Mouse (Mus musculus) megakaryocyte progenitor cell, adult 5-6 weeks (primary cell): ENCODE results near the gene Rnf43. TPM values are rescaled to one million over a fixed set of nuclear protein-coding genes. Genes with fewer than 3 reads are reported as not detected.

Experiments used
- ATAC-seq: replicated peaks from 2 replicates; pipeline ENCODE4 v1.8.0; 2016; ENCODE audit warnings: mild to moderate bottlenecking, moderate TSS enrichment, inconsistent platforms; ENCODE audit not compliant: poor library complexity
- total RNA-seq, 2 experiments: library from RNA; stranded (forward) in 1 of 2; stranded (reverse) in 1 of 2; fragments of 157-497, 149-512 nt in 1 of 2; fragments of 200-1000 nt in 1 of 2; gene quantifications; 2 replicates each; pipeline versions ENCODE4 v1.2.3 to v1.2.4; 2015 to 2017

Rnf43 gene
- total RNA-seq, 2 experiments from 2014 or later: 3.0 to 5.1 TPM

DNA sequence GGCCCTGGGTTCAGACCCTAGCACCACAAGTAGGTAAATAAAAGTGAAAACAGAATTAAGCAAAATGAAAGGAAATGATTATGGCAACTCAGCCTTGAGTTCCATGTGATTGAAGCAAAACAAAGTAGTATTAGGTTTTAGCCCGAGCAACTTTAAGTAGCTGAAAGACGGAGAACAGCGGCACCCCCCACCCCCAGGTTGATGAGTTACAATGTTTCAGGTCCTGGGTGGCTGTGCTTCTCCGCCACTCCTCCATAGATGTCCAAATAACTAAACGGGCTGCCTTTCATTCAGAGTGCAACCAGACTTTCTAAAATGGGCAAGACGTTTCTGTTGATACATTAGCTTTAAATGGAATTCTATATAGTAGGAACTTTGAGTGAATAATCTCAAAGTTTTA, 13.1 kb downstream of the Rnf43 start:
- ATAC-seq: no peak

DNA sequence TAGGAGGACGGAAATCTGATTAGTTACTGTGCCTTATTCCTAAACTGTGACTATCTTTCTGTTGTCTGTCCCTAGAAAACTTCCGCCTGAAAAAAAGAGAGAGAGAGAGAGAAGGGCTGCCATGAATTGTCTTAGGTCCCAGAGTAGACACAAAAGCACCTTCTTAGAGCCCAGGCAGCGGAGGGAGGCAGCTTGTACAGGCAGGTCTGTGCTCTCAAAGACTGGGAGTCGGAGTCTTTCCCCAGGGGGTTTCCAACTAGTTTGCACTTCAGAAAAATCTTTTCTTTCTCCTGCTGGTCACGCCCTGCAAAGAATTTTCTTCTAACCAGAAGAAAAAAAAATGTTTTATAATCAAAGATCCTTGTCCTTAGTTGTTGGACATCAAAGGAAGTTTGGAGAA, 15.2 kb downstream of the Rnf43 start:
- ATAC-seq: no peak

DNA sequence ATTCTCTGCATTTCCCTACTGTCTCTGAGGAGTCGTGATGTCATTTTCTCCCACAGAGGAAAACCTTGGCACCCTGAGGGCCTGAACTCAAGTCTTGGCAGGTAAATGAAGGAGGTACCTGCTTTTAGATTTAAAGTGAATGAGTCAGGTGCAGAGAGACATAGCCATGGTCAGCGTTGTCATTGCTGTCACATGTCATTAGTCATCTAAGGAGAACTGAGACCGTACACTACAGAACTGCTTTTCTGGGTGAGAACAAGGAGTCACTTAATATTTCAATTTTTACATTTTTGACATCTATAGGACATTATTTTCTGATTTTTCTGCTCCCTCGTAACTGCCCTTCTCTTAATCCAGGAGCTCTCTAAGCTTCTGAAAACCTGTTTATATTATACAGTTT, 16.0 kb downstream of the Rnf43 start:
- ATAC-seq: no peak

DNA sequence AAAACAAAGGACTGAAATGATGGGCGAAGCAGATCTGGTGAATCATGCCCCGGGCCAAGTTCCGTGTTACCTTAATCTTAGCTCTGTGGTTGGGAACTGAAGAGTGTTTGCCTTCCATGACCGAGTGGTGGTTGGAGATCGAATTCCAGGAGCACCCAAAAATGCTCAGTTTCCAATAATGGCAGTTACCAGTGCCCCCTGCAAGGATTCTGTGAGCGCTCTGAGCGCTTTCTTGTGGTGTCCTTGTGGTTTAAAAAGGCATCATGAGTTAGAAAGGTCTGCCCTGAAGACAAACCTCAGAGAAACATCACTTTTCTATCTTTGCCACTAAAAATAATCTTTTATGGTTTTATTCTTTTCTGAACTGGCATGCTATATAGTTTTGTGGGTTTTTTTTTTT, 16.5 kb downstream of the Rnf43 start:
- ATAC-seq: no peak

DNA sequence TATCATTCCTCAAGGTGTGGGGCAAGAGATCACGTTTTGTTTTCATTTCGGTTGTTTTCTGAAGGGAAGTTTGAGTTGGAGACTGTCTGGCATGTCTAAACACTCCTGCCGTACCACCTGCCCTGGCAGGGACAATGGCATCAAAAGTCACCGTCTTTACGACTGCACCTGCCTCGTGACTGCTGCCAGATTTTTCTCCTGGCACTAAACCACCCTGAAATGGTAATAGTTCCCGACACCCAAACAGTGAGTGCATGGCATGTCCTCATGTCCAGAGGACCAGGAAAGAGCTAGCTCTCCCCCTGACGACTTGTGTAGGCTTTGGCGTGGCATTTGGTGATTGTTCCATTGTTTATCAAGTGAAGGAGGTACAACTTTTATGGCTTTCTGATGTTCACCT, 18.3 kb downstream of the Rnf43 start:
- ATAC-seq: no peak

DNA sequence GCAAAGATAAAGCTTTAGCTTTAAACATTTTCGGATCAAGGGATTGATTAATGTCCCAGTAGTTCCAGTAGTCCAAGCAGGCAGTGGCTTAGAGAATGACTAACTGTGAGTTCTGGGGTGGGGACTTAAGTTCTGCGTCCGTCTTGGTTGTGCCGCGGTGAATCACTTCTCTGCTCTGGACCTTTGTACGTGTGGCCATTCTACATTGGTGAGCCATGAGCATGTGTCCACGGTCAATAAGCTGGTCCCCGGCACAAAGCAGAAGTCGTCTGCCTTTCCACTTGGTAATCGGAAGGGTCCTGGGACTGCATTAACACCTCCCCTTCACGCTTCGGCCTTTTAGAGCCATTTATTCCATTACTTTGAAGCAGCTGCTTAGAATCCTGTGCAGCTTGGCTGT, 19.6 kb downstream of the Rnf43 start:
- ATAC-seq: no peak

DNA sequence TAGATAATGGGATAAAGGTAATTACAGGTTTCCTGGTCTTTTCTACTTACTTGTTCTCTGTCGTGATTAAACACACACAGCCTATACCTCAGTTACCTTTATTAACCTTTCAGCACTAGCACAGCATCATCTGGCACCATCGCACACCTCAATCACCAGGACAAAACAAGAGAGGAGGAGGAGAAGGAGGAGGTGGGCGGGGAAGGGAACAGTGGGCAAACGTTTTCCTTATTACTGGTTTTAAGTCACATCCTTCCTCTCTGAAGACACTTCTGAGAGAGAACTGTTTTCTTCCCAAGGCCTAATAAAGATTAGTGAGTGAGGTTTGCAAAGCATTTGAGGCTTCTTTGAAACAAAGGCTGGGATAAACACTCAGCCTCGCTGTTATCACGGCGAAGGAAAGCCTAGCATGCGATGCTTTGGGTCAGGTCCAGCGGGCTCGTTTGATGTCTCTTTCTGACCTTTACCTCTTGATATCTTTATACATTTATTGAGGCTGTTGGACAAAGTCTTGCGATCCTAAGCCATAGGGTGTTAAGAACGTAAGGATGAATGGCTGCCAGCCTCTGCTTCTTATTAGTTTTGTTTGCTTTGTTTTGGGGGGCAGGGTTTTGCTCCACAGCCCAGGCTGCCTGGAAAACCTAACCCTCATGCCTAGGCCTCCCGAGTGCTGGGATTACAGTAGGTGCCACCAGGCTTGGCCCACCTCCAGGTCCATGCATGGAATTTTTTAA, 20.5 kb downstream of the Rnf43 start:
- no peak for ATAC-seq

DNA sequence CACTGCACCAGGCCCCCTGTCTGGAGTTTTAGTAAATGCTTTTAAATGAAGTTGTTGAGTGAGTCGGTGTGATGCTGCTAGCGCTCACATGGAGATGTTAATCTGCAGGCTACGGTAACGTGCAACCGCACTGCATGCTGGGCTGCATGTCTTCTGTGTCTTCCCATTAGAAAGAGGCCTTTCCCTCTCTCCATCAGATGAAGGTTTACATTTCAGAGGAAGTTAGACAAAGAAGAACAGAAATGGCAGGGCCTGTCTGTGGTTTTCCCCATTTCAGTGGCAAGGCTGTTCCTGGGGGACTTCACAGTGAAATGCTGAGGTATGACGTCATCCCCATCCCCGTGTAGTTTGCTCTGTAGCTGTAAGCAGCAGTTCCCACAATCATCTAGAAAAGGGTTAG, 23.9 kb downstream of the Rnf43 start:
- ATAC-seq: 0 out of 2 replicates have a peak, but pooled peaks have one; percentile 12

DNA sequence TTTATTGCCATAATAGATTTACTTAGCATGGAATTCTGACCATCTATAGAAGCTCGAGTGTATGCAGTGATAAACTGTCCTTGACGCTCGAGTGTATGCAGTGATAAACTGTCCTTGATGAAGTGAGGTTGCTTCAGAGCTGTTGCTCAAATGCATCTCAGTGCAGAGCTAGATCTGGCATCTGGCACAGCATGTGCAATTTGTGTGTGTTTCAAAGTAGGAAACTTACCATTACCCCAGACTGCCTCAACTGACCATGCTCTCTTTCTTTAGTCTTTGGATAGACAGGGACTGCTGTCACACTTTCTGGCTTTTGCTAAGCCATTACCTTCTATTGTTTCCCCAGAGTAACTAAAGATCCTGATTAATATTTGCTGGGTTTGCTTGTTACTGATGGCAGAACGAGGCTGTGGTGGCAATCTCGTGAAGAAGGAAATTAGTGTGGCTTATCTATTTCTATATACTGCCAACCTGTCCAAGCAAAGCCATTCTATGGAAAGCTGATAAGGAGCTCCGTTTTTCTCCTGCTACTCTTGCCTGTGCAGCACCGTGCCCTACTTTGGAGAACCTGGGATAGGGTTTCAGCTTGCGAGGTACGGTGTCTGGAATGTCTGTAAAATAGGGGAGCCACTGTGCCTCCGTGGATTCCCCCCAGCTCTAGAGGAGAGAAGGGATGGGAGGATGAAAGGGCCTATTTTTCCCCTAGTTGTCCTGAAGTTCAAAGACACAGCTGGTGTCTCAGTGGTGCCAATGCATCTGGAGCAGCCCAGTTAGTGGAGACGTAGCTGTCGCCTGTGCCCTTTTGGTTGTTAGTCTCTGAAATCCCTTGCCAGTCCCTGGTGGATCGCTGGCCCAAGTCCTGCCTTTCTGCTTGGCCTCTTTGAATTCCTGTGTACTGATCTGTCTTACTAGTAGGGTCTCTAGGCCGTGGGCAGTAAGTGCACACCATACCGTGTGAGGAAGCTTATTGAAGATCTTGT, 25.0 kb downstream of the Rnf43 start:
- 0 out of 2 replicates have a peak, but pooled peaks have one; percentile 7 for ATAC-seq

DNA sequence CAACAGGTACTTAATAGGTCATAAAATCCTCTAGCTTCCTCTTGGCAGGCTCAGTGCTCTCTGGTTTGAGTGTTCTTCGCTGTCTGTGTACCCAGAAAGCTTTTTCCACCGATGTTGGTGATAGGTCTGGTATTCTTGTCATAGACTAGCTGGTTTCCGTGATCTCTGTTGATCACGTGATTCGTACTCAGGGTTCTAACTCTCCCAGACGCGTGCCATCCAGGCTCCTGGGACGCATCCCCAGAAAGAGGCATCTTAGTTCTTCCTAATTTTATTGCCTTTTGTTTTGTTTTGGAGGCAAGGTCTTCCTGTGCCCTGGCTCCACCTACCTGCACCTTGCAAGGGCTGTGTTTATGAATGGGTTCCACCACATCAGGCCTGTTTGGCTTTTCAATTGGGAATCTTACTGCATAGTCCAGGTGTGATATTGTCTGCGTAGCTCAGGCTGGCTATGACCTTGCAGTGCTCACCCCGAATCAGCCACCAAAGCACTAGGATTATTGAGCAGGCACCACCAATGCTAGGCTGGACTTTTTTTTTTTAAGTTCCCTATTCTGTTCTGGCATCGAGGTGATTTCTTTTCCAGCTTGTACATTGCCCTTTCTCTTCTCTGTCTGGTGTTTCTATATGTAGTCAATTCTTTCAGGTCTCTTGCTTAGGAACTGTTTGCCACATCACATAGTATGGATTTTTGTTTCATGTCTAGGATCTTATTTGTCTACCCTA, 26.1 kb downstream of the Rnf43 start:
- no peak for ATAC-seq

DNA sequence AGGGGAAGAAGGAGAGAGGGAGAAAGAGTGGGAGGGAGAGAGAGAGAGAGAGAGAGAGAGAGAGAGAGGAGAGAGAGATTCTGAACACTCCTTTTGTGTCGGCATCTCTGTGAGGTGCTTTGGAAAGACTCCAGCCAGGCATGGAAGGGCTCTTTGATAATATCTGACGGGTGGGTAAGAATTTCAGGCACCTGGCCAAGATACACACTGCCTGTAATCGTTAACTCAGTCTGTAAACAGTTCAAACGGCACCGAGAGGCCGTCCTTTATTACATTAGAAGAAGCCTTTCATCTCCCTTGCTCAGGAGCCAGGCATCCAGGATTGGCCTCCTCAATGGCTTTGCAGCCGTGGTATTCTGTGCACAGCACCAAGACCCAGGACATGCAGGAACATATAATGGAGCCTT, 26.9 kb downstream of the Rnf43 start:
- peak; percentile 61 for ATAC-seq

DNA sequence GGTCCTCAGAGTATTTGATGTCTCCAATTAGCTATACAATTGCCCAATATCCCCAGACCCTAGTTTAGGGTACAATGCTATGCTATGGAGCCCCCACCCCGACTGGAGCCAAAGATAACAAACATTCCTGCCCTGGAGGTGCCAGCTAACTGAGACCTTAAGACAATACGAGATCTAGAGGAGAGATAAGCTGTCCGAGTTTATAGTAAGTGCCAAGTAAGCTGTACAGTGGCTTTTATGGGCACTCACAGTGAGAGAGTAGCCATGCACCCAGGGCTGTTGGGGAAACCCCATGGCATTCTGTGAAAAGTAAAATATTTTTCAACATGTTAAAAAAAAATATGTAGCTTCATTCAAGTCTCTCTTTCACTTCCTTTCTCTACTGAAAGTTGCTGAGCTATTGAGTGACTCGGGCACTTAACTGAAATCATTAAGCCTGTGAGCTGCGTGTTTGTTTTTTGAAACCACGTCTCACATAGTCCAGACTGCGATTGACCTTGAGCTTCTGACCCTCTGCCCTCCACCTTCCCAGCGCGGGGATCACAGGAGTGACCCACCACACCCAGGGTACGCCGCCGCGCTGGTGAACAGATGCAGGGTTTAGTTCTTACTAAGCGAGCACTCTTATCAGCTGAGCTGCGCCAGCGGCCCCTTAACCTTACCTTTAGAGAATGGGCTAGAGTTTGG, 27.7 kb downstream of the Rnf43 start:
- peak; percentile 41 for ATAC-seq

DNA sequence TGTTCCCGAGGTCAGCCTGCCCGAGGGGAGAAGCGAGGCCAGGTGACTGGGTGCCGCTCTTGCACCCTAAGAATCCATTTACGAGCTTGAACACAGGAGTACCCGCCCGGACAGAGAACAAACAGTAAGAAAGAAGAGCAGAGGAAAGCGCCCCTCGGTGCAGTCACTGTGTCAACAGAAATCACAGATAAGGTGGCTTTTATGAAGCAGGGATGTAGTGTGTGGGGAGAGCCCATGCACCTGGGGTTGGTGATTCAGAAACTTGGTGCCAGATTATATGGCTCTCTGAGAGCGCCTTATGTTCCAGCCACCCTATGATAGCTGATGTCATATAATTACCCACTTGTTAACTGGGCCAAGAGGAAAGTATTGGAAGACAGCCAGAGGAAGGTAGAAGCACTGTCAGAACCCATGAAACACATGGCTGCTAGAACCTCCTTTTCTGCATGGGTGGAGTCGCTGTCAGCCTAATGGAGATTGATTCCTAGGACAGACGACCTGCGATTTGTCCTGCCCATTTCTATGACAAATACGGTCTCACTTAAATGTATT, 34.7 kb downstream of the Rnf43 start:
- ATAC-seq: no peak

DNA sequence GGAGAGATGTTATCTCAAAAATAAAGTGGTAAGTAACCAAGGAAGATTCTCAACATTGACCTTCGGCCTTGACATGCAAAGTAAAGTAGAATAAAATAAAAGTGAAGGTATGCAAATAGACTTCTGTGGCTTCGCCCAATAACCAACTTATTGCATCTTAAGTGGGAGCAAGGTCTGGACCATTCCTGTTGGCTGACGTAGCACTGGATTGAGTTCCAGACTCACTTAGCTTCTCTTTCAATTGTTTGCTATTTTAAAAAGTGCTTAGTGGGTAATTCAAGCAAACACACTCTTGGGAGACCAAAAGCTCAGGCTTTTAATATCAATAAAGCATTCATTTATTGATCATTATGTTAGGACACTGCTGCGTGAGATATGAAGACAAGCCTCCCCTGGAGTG, 35.6 kb downstream of the Rnf43 start:
- ATAC-seq: no peak

DNA sequence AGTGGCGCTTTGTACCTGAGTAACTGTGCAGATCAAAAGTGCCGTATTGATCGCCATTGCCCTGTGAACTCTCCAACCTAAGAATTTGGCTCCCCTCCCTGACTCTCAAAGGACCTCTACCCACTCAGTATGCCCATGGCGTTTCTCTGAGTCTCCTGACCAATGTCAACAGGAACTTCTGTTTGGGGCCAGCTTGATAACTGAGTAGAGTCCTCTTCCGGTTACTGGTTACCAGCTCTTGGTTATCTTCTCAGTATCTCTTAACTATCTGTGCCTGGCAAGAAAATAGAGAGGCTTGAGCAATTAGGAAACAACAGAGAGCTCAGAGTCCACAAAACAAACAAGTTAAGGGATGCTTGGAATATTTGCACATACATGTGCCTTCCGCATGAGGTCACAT, 38.6 kb downstream of the Rnf43 start:
- no peak for ATAC-seq

DNA sequence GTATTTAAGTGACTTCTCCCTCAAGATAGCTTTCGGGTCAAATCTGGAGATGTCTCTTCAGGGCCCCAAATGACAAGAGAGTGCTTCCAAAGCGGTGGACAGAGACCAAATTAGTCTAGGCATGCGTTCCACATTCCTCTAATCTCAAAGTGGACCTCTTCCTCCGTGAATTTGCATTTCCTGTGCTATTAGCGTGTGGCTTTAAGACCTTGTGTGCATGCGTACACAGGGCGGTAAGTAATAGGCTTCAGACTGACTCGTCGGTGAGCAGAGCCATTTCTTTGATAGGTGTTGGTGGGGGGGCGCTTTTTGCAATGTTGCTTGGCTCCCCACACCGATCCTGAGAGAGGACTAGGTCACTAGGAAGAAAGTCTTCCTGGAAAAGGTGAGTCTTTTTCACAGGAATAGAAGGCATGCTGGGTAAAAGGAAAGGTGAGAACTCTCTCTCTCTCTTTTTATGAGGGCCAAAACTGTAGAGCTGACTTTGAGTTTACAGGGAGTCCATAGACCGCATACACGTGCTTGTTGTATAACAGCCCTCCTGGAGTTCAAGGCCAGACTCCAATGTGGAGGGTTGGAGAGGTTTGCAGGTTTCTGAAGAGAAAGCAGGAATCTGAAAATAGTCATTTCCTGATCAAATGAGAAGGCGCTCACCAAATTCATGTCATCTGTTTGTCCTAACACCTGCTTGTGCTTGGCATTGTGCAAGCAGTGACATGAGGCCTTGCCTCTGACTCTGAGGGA, 39.5 kb downstream of the Rnf43 start:
- ATAC-seq: peak; percentile 56

DNA sequence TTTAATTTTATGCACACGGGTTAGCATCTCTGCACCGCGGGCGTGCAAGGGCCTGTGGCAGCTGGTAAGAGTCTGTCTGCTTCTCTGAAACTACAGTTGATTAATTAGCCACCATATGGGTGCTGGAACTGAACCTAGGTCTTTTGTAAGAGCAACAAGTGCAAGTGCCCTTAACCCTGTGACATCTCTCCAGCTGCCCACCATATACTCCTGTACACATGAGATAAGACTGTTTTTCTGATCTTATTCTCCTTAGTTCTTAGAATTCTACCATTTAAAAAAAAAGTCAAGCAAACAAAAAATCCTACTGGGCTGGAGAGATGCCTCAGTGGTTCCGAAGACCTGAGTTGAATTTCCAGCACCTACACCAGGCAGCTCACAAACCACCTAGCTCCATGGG, 41.1 kb downstream of the Rnf43 start:
- peak; percentile 59 for ATAC-seq

DNA sequence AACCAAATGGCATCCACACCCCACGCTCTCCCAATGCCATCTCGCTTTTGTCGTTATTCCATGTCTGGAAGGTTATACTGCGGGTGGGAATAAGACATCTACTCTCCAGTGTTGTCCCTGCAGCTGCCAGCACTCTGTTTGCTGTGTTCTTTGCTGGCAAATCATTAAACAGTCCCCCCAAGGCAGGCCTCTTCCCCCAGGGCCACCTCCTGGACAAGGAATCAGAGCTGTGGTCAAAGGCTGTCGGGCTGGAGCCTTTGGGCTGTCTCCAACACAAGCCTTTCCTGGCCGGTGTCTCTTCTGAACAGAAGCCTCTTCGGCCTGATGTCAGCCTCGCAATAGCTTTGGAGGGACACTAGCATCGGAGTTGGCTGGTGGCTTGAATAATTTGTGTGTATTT, 41.8 kb downstream of the Rnf43 start:
- ATAC-seq: no peak

DNA sequence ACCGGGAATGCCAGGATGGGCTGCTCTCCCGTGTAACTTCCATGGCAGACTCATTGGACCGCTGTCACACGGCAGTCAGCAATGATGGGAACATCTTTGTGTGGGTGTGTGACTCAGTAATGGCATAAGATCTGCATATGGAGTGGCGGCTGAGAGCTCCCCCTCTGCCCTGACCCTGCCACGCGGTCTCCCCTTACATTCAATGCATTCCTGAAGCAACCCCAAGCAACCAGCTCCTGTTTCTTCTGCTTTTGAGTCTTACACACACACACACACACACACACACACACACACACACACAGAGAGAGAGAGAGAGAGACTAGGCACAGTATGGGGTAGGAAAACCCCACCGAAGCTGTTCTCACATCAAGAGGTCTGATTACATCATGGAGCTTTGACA, 45.0 kb downstream of the Rnf43 start:
- no peak for ATAC-seq

DNA sequence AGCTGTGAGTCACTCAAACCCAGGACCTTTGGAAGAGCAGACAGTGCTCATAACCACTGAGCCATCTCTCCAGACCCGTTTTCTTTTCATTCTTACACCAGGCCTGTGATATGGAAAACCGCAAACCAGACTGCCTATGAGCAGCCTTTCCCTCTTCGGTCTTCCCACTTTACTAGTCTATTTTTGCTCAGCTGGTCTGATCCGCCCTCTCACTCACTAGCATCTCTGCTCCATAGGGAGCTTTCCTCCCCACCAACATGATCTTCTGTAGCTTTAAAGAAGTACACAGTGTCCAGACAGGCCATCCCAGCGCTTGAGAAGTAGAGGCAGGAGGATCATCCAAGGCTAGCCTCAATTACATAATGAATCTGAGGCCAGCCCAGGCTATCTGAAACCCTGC, 46.5 kb downstream of the Rnf43 start:
- no peak for ATAC-seq
